Mouse (Mus musculus) activated CD4-positive, CD25-positive, alpha-beta regulatory T cell, adult 4 months (primary cell): Measurements from ENCODE around the gene Gata5. TPM values are rescaled to one million over a fixed set of nuclear protein-coding genes. Genes with fewer than 3 reads are reported as not detected.

Source experiments
- ATAC-seq: one replicate; pipeline ENCODE4 v1.8.0; 2017
- polyA plus RNA-seq, 2 experiments: library from polyadenylated mRNA; unstranded; fragments of 100-300 nt; shearing (Covaris generic); gene quantifications; one replicate each; pipeline ENCODE4 v1.2.1; 2017

Gene Gata5
- polyA plus RNA-seq, 2 experiments from 2014 or later, result not detected

DNA sequence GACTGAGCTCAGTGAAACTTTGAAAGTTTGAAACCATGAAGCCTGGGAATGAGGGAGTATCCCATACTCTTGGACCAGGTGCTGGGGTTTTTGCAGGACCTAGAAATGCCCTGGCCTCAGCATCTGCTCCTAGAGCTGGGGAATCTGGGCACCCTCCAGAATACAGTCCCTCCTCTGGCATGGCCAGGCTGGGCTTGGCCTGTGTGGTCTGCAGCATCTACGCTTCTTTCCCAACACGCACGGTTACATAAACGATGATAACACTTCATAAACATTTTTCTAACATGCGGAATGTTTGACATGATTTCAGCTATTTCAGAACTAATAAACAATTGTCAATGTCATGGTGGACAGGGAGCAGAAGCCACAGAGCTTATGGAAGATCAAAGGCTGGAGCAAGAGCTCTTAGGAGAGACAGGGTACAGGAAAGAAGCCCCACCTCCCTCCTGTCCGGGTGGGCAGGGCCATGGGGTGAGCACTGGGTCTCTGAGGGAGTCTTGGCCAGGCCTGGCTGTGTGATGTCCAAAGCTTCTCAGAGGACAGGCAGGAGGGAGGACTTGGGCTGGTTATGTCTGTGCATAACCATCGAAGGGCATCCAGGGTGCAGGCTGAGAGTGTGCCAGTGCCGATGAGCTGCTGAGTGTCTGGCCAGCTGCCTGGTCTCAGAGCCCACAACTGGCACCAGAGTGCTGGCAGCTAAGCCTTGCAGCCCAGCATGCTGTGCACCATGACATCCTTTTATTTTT is 27.9 kb downstream of the Gata5 start:
- no peak for ATAC-seq

DNA sequence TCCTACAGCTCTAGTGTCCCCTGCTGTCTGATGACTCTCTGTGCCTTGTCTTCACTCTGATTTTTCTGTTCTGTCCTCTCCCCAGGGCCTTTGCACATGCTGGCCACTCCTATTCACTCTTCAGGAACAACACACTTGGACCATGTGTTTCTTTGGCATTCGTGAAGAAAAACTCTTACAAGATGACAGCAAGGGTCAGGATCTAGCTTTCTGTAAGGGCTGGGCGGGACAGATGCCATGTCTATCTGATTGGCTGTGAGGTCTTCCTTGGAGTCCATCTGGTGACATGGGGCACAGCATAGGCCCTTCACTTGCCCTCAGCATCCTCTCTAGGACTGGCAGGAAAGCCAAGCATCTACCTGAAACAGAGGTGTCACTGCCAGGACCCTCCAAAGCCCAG is 28.5 kb downstream of the Gata5 start:
- ATAC-seq, result no peak

DNA sequence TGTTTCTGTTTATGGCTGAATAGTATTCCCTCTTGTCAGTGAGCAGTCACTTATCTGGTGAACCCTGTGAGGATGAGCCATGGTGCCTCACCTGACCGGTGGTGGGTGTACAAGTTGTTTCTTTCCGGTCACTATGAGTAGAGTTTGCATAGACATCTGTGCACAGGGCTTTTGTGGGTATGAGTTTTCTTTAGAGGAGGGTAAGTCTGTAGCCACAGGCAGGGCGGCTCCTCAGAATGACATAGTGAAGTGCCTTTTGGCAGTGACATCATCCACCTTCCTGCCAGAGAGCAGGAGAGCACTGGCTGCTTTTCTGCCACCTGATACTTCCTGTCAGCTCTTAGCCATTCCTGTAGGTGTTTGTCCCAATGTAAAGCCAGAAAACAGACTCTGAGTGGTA is 29.0 kb downstream of the Gata5 start:
- peak; percentile 93 for ATAC-seq

DNA sequence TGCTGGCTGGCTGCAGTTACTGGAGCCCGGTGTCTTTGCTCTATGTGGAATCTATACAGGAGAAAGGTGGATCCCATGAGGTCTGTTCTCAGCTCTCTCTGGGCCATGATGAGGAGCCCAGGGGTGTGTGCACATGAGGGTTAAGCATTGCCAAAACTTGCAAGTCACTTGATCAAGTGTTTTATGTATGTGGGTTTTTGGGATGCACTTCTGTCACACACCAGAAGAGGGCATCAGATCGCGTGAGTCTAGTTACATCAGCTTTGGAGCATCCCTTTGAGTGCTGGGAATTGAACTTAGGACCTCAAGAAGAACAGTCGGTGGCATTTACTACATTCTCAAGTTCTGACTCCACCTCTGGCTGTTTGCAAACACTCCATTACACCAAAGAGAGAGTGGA is 29.9 kb downstream of the Gata5 start:
- ATAC-seq, result no peak

DNA sequence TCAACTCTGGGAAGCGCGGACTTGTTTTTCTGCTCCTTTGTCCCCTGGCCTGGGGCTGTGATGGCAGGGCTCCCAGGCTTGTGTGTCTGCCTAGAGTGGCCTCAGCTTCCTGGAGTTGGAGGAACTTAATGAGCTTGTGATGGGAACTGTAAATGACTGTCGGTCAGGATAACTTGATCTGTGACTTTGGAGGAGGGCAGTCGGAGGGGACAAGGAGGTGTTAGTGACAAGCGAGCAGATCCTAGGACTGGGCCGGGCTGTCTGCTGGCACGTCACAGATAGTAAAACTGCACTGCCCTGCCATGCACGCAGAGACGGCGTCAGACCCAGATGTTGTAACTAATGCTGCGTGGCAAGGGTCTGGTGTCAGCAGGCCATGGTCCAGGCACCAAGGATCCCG is 31.0 kb downstream of the Gata5 start:
- ATAC-seq, result no peak

DNA sequence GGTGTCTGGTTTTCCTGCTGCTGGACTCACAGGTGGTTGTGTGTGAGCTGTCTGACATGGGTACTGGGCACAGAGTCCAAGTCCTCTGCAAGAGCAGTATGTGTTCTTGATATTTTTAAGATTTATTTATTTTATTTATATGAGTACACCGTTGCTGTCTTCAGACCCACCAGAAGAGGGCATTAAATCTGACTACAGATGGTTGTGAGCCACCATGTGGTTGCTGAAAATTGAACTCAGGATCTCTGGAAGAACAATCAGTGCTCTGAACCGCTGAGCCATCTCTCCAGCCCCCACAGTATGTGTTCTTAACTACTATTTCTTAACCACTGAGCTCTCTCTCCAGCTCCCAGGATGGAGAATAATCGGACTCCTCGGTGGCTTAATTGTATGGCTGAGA is 32.3 kb downstream of the Gata5 start:
- no peak for ATAC-seq

DNA sequence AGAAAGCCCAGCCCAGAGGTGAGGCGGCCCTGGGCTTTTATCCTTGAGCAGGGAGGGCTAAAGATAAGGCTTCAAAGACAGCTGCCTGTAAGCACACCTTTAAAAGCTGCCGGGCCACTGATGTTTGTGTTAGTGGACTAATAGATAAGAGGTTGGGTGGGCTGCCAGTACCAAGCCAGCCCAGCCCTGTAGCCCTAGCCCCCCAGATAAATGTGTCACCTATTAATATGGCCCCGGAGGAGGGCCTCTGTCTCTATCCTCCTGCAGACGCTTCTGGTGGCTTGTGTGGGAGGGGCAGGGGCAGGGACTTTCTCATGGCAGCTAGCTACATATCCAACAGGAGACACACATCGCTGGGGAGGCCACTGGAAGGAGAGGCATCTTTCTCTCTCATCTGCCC is 33.7 kb downstream of the Gata5 start:
- ATAC-seq, result no peak

DNA sequence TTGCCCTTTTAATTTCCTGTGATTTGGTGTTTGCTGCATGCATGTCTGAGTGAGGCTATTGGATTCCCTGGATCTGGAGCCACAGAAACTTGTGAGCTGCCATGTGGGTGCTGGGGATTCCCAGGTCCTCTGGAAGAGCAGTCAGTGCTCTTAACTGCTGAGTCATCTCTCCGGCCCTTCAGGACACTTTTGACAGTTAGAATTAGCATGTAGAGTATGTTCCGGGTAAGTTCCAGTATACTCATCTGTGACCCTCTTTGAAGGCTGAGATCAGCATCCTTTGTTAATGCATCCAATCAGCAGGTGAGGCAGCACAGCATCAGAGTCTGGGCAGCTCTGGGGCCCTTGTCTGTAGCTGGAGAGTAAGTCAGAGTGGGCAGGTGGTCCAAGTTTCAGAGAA is 34.2 kb downstream of the Gata5 start:
- no peak for ATAC-seq

DNA sequence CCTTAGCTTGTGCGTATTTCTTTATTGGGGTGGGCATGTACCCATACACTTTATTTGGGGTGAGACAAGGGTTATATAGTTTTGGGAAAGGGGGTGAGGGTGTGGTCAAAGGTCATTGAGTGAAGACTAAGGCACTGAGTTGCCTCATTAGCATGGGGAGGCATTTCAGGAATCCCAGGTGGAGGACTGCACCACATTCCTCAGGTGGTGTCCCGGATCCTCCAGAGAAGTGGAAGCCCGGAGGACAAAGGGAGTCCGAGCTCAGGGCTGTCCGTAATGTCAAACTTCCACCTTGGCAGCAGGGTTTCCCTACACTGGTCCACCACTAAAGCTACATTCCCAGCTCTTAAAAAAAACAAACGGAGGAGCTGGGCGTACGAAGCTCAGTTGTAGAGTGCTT is 41.6 kb downstream of the Gata5 start:
- ATAC-seq, result no peak

DNA sequence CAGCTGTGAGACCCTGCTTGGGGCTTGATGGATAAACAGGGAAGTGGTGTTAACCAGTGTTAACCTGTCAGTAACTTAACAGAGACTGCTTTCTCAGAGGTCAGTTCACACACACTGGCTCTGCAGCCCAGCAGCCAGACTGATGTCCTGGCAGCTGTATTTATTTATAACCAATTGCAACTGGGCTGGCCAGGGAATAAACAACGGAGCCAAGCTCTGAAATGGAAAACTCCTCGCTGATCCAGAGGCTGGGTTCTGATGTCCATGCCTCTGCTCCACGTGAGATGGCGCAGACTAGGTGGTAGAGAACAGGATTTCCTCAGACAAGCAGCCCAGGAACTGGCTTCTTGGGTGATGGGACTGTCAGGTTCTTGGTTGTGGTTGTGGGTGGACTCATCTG is 42.5 kb downstream of the Gata5 start:
- no peak for ATAC-seq

DNA sequence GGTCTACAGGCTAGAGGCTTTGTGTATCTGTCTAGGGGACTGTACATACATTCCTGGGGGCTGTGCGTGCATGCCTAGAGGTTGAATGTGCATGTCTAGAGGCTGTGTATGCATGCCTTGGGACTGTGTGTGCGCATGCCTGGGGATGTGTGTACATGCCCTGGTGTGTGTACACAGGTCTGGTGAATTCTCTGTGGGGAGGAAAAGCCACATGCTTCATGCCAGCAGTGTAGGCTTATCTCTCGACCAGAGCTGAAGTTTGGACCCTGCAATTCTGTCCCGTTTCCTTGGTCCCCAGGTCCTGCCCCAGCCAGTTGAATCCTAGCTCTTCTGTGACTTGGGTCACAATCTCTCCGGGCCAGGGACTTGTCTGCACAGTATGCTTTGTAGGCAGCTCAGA is 42.9 kb downstream of the Gata5 start:
- ATAC-seq, result no peak

DNA sequence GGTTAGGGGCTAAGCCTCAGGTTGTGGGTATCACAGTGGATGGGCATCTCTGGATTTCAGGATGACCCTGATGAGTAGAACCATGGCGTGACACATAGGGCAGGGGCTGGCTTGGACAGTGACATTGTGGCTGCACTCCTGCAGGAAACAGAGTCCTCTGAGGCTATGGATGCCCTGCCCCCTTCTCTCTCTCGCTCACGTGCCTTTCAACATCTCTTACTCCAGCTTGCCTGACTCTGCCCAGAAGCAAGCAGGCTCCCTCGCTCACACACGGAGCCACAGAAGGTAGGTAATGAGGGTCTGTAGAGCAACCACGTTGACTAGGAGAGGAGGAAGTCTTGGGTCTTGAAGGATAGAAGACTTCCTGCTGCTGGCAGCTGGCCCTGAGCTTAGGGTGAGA is 44.0 kb downstream of the Gata5 start:
- no peak for ATAC-seq

DNA sequence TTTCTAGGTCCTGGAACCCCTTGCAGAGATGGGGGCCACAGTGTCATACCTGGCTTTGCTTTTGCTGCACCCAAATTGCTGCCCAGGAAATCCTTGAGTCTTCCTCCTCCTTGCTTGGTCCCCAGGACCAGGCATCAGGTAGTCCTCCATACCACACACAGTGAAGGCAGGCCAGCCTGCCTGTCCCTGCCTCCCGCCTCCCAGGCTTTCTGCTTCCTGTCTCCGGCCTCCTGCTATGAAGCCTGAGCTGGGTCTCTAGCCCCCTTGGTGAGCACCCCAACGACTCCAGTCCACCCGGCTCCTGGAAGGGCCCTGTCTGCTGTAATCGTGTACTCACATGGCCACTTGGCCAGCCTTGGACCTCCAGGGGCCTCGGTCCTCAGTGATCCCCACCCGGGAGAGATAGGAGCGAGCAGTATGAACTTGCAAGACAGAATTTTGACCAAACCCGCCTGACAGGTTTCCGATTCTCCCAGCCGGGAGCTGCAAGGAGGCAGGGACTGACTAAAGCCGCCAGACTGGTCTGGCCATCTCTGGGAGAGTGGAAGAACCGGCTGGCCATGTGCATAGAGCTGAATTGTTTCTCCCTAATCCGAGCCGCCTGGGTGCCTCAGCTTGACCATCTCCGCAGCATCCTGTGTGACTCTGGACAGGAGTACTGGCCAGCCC is 44.9 kb downstream of the Gata5 start, which contains the start of gene Rbbp8nl:
TSS of gene Rbbp8nl (minus strand) at position 440 of the 669 bp plus-strand sequence.
- no peak for ATAC-seq

DNA sequence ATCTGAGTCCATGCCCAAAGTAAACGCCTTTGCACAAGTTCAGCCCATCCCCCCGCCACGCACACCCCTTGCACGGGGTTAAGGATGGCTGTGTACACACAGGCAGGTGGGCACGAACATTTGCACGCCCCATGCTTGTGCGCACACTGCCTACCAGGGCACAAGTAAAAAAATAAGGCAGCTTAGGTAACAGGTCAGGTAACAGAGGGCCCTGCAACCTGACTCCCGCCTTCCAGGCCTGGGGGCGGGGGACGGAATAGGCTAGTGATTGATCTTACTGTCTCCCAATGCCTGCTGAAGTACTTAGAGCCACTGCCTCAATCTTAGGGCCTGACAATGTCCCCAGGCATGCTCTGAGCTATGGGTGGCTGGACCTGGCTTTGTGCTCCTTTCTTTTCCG is 45.5 kb downstream of the Gata5 start:
- ATAC-seq, result no peak

DNA sequence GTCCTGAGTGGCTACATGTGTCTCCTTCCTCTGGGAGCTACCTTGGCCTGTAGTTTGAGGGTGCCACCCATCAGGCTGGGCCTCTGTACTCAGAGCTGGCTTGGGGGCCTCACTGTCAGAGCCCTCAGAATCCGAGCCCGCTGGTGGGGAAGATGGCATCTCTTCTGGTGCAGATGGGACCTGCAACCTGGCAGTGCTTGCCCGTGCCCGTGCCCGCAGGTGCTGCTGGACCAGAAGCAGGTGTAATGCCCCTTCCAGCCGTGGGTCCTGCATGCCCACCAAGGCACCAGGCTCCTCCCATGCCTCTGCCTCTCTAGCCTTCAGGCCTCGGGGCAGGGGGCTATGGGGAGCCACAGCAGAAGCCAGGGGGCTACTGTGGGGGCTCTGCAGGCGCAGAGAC is 55.2 kb downstream of the Gata5 start:
- ATAC-seq, result no peak

DNA sequence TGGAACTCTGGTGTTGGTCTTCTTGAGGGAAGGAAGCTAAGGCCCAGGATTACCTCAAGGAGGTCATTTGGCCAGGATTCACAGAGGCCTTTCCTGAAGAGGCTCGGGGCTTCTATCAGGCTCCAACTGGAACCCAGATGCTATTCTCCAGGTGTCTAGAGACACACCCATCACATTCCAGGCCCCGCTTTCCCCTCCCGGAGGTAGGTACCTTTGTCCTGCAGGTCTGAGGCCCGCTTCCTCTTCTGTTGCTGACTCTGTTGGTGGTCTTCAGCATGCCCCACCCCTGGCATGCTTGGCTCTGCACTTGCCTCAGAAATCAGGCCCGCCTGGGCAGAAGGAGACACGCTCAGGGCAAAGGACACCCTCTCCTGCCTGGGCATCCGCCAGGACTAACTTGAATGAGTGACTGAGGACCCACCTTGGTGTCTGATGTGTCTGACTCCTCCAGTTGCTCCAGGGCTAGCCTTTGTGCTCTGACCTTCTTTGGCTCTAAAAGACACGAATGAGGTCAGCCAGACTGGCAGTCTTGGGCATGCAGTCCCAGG is 56.7 kb downstream of the Gata5 start:
- no peak for ATAC-seq

DNA sequence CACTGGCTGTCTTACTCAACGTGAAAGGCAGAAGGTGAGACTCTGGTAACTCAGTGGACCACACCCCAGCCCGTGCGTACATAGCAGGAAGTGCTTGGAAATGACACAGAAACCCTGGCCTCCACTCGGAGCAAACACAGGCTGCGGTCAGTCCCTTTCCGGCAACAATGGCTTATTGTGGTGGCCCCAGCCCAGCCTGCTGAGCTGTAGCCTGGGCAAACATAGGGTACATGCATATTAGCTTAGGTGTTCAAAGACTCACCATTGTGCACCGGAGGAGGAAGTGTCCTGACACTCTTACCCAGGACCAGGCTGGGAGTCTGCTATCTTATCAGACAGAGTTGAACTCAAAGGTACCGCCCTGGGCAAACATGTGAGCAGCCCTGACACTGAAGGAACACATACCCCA is 57.6 kb downstream of the Gata5 start:
- ATAC-seq, result peak; percentile 58

DNA sequence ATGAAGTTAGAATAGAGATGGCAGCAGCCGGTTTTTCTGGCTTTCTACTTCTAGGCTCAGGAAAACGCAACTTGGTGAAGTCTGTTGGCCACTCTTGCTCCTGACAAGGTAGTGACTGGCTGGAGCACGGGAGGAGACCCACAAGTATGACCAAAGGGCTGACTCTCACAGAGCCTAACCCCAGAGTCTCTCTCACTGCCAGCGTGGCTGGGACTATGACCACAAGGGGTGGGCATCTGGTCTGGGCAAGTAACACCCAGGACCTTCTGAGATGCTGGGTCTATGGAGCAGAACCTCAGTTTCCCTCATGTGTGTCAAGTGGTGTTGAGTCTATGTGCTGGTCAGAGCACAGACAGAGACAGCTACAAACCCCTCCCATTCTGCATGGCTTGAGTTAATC is 58.1 kb downstream of the Gata5 start:
- no peak for ATAC-seq

DNA sequence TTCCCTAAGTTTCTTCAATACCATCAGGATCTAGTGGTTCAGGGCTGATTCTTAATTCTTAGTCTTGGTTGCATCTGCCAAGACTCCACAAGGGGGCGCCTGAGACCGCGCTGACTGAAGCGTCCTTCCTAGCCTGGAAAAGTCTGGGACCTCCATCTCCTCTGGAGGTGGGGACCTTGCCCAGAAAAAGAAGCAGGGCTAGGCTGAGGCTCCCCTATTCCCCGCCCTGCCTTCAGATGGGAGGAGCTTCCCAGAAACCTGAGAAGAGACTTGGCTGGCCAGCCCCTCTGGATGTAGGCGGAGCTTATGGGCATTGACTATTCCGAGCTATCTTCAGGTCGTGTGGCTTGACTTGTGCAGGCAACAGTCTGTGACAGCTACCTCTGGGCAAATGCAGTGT is 58.7 kb downstream of the Gata5 start:
- peak; percentile 20 for ATAC-seq

Other genes with a start within 250 kb of the Gata5 start
- not detected for gene Hrh3, start 230.2 kb downstream of the Gata5 start, polyA plus RNA-seq
- 10 to 100 TPM; 19.3 to 21.4 TPM for gene Osbpl2, start 215.4 kb downstream of the Gata5 start, polyA plus RNA-seq
- gene Adrm1, start 163.2 kb downstream of the Gata5 start, polyA plus RNA-seq, result 100 to 1,000 TPM in 1 of 2 experiments, 10 to 100 TPM in 1; 87.7 to 113 TPM
- gene Lama5, start 108.8 kb downstream of the Gata5 start, polyA plus RNA-seq, result under 1 TPM; 0.28 to 0.59 TPM
- gene Rps21, start 77.3 kb downstream of the Gata5 start, polyA plus RNA-seq, result 1,000 to 10,000 TPM; 1,181 to 1,680 TPM
- 1 to 10 TPM; 5.9 to 7.2 TPM for gene Cables2, start 61.2 kb downstream of the Gata5 start, polyA plus RNA-seq
- gene Rbbp8nl, start 44.8 kb downstream of the Gata5 start, polyA plus RNA-seq, result not detected
- gene Slco4a1, start 121.5 kb upstream of the Gata5 start, polyA plus RNA-seq, result 1 to 10 TPM; 1.3 to 3.0 TPM
- not detected for gene Ntsr1, start 165.3 kb upstream of the Gata5 start, polyA plus RNA-seq
- gene Mrgbp, start 246.6 kb upstream of the Gata5 start, polyA plus RNA-seq, result 10 to 100 TPM; 21.4 to 22.2 TPM